Comparison of ENCODE assay signal across 23 mouse cellular contexts in genomic region chr4:135051466-135051865, GRCm38 (mm10).
DNase-seq lines count a peak whose midpoint lies in the region; ATAC-seq and TF ChIP-seq lines count a peak whose summit lies in the region.
"Had no signal": no experiment of that assay in that cellular context is flagged by ENCODE, and none has a peak within 500 bp of the region (broad histone marks: within the 10 kb centered on the region; RNA-seq: fewer than 3 reads in every experiment).

No protein-coding gene starts in this region.

- H3K27ac ChIP-seq in kidney, embryonic 15.5 days, result peak overlapping the region; percentile 32; the same call in 1 of the 2 replicates
- H3K27ac ChIP-seq in ES-E14 (ENCODE audit: insufficient read depth, low read depth, low read length, poor library complexity, severe bottlenecking), result no peak overlapping the region
- H3K27ac ChIP-seq in limb, embryonic 13.5 days, result no peak overlapping the region
- H3K27ac ChIP-seq: embryonic facial prominence, embryonic 15.5 days; forebrain, embryonic 10.5 days; gastrocnemius, adult 2 months; heart, embryonic 13.5 days; hindbrain, embryonic 12.5 days had no signal

- DNase-seq in kidney, postnatal 14 days, result no peak
- no peak for DNase-seq in ES-E14 (ENCODE audit: low read depth, low spot score)
- DNase-seq in urinary bladder, postnatal 25 days (ENCODE audit: low spot score), result no peak
- no peak for DNase-seq in ovary, postnatal 10 days (ENCODE audit: low spot score)
- DNase-seq: adrenal gland, adult 2 months; adrenal gland, postnatal 25 days; cerebellum, adult 2 months; cerebellum, postnatal 10 days; embryo, embryonic 11 days; gastrocnemius, adult 2 months; gastrocnemius, postnatal 25 days; heart, adult 11 months; heart, postnatal 36 days had no signal

- H3K36me3 ChIP-seq in kidney, embryonic 15.5 days, result no peaks in the 10 kb centered on the region
- no peaks in the 10 kb centered on the region for H3K36me3 ChIP-seq in E14TG2a.4 (ENCODE audit: insufficient read depth, low read length)
- no peaks in the 10 kb centered on the region for H3K36me3 ChIP-seq in ES-E14 (ENCODE audit: control insufficient read depth, insufficient read depth, low read length, poor library complexity, severe bottlenecking)
- no peaks in the 10 kb centered on the region for H3K36me3 ChIP-seq in limb, embryonic 13.5 days
- H3K36me3 ChIP-seq: embryonic facial prominence, embryonic 15.5 days; forebrain, embryonic 10.5 days; heart, embryonic 13.5 days; hindbrain, embryonic 12.5 days had no signal

- in situ Hi-C loops in ES-E14 (cut with MboI; ENCODE audit: low sequenced_read_pairs in 2 of 2, unreplicated experiment in 2 of 2), result no loop called here

- 0 out of 2 replicates have a peak, but pooled peaks cover 4% of the 10 kb centered on the region for H3K9me3 ChIP-seq in kidney, embryonic 15.5 days (replicated peaks)
- H3K9me3 ChIP-seq in E14TG2a.4 (ENCODE audit: low read length) (peaks cover 7% of the 10 kb centered on the region), ES-E14 (ENCODE audit: control insufficient read depth, insufficient read depth, low read depth, low read length) (no peaks in the 10 kb centered on the region)
- peaks cover 7% of the 10 kb centered on the region for H3K9me3 ChIP-seq in limb, embryonic 13.5 days
- H3K9me3 ChIP-seq: embryonic facial prominence, embryonic 15.5 days had no signal

- H3K4me1 ChIP-seq in kidney, embryonic 15.5 days, result peaks cover 12% of the 10 kb centered on the region
- H3K4me1 ChIP-seq in E14TG2a.4 (replicated peaks; ENCODE audit: low read depth, low read length) (peaks cover 45% of the 10 kb centered on the region), ES-E14 (ENCODE audit: control insufficient read depth in 2 of 2, insufficient read depth in 2 of 2, low read length in 2 of 2, poor library complexity in 1 of 2) (peaks cover 0 to 9% of the 10 kb centered on the region in 2 experiments; a peak in 2 of 4 replicates)
- peaks cover 4% of the 10 kb centered on the region for H3K4me1 ChIP-seq in limb, embryonic 13.5 days
- H3K4me1 ChIP-seq: forebrain, embryonic 10.5 days; hindbrain, embryonic 12.5 days had no signal

- no peak overlapping the region for H3K4me3 ChIP-seq in kidney, embryonic 15.5 days (replicated peaks)
- H3K4me3 ChIP-seq in E14TG2a.4 (replicated peaks; ENCODE audit: low read length), result peak overlapping the region; percentile 55
- peak overlapping the region; percentile 41 to 46 for H3K4me3 ChIP-seq in ES-E14 (ENCODE audit: insufficient read depth in 1 of 2, low read depth in 1 of 2, low read length in 2 of 2, poor library complexity in 1 of 2, severe bottlenecking in 1 of 2)
- no peak overlapping the region for H3K4me3 ChIP-seq in limb, embryonic 13.5 days
- H3K4me3 ChIP-seq: embryonic facial prominence, embryonic 15.5 days; erythroblast, embryonic 14.5 days; forebrain, embryonic 10.5 days; gastrocnemius, adult 2 months; heart, embryonic 13.5 days; hindbrain, embryonic 12.5 days had no signal

- WGBS in kidney, embryonic 15.5 days, result 64% methylated on average over 11 of the region's 11 CpGs
- WGBS in limb, embryonic 13.5 days, result 73% methylated on average over 11 of the region's 11 CpGs

- no peak overlapping the region for H3K9ac ChIP-seq in kidney, embryonic 15.5 days
- H3K9ac ChIP-seq in ES-E14 (ENCODE audit: insufficient read depth, low read depth, low read length, poor library complexity, severe bottlenecking), result peak overlapping the region; percentile 76
- H3K9ac ChIP-seq in limb, embryonic 13.5 days, result 0 out of 2 replicates have a peak overlapping the region, but pooled peaks have one; percentile 9
- H3K9ac ChIP-seq: embryonic facial prominence, embryonic 15.5 days; heart, embryonic 13.5 days; hindbrain, embryonic 12.5 days had no signal

- TF ChIP-seq CTCF in E14TG2a.4 (conservative IDR thresholded peaks at IDR 0.05; ENCODE audit: low read length), result no peak

- H3K27me3 ChIP-seq in kidney, embryonic 15.5 days, result no peaks in the 10 kb centered on the region
- H3K27me3 ChIP-seq in E14TG2a.4 (ENCODE audit: insufficient read depth, low read length), result no peaks in the 10 kb centered on the region; the same call in 1 of the 2 replicates
- H3K27me3 ChIP-seq in limb, embryonic 13.5 days, result peaks cover 8% of the 10 kb centered on the region; the same call in 1 of the 2 replicates
- H3K27me3 ChIP-seq: embryonic facial prominence, embryonic 15.5 days; hindbrain, embryonic 12.5 days had no signal

- no peak overlapping the region for H3K4me2 ChIP-seq in kidney, embryonic 15.5 days
- H3K4me2 ChIP-seq in limb, embryonic 13.5 days (replicated peaks), result no peak overlapping the region
- H3K4me2 ChIP-seq: embryonic facial prominence, embryonic 15.5 days; heart, embryonic 13.5 days; hindbrain, embryonic 12.5 days had no signal

- no peak for ATAC-seq in kidney, embryonic 15.5 days (replicated peaks; ENCODE audit: low FRiP score)
- no peak for ATAC-seq in limb, embryonic 13.5 days (ENCODE audit: low FRiP score, low read depth)
- ATAC-seq: forebrain, embryonic 14.5 days; hindbrain, embryonic 16.5 days had no signal

TF ChIP-seq in ES-E14, 5 proteins besides CTCF, POLR2A, EP300 and RAD21:
- no peak for TF ChIP-seq ZC3H11A (IDR thresholded peaks at IDR 0.05; ENCODE audit: borderline replicate concordance, low read depth, low read length)
- no peak for TF ChIP-seq MAFK (IDR thresholded peaks at IDR 0.05; ENCODE audit: insufficient read depth, low read depth, low read length)
- no peak for TF ChIP-seq CHD2 (IDR thresholded peaks at IDR 0.05; ENCODE audit: low read depth, low read length)
- no peak for TF ChIP-seq ZNF384 (IDR thresholded peaks at IDR 0.05; ENCODE audit: low read depth, low read length)
- no peak for TF ChIP-seq HCFC1 (IDR thresholded peaks at IDR 0.05; ENCODE audit: borderline replicate concordance, insufficient read depth, low read length)

Comparison
In these comparisons a context has a peak if more than half of its experiments do, and no peak if none do; other contexts are left out.
1. H3K4me3 ChIP-seq: peak in E14TG2a.4 (single experiment) and ES-E14 (2 of 2); none in kidney, embryonic 15.5 days (single experiment) and limb, embryonic 13.5 days (single experiment).